Mouse (Mus musculus) embryo, embryonic 10.5 days (tissue): ENCODE measurements around the gene Lipt2.

ENCODE experiments used
- DNase-seq: peaks from one replicate; pipeline ENCODE4 v3.0.0-alpha.2; 2015; ENCODE audit warnings: low spot score

Gene Lipt2

GRCm38 (mm10) chr7:100159105-100159841, at the start of gene Lipt2:
Lipt2 (plus strand) TSS chr7:100159277.
- peak; percentile 91 for DNase-seq

GRCm38 (mm10) chr7:100111506-100111905, 47.6 kb upstream of the Lipt2 start:
- DNase-seq: no peak

- no peak for DNase-seq
Measured at GRCm38 (mm10) chr7:100113821-100114220, 45.3 kb upstream of the Lipt2 start.

- DNase-seq: no peak
Measured at GRCm38 (mm10) chr7:100114279-100114678, 44.8 kb upstream of the Lipt2 start.

- DNase-seq: peak; percentile 57
Measured at GRCm38 (mm10) chr7:100120791-100121261, 38.3 kb upstream of the Lipt2 start.

GRCm38 (mm10) chr7:100121376-100121789, 37.7 kb upstream of the Lipt2 start, which contains the start of gene Pold3:
Pold3 (minus strand) TSS chr7:100121565.
- peak; percentile 99 for DNase-seq

- DNase-seq: peak; percentile 59
Measured at GRCm38 (mm10) chr7:100123486-100123885, 35.6 kb upstream of the Lipt2 start.

- DNase-seq: peak; percentile 50
Measured at GRCm38 (mm10) chr7:100124211-100124610, 34.9 kb upstream of the Lipt2 start.

GRCm38 (mm10) chr7:100125166-100125565, 33.9 kb upstream of the Lipt2 start:
- no peak for DNase-seq

GRCm38 (mm10) chr7:100126514-100126913, 32.6 kb upstream of the Lipt2 start:
- no peak for DNase-seq

GRCm38 (mm10) chr7:100128262-100129041, 30.6 kb upstream of the Lipt2 start:
- DNase-seq: no peak

GRCm38 (mm10) chr7:100130592-100130991, 28.5 kb upstream of the Lipt2 start:
- DNase-seq: no peak

GRCm38 (mm10) chr7:100132379-100132778, 26.7 kb upstream of the Lipt2 start:
- no peak for DNase-seq

- no peak for DNase-seq
Measured at GRCm38 (mm10) chr7:100137038-100137437, 22.0 kb upstream of the Lipt2 start.

GRCm38 (mm10) chr7:100138075-100138474, 21.0 kb upstream of the Lipt2 start:
- DNase-seq: no peak

- no peak for DNase-seq
Measured at GRCm38 (mm10) chr7:100140591-100140990, 18.5 kb upstream of the Lipt2 start.

- no peak for DNase-seq
Measured at GRCm38 (mm10) chr7:100148586-100148985, 10.5 kb upstream of the Lipt2 start.

GRCm38 (mm10) chr7:100150086-100150485, 9.0 kb upstream of the Lipt2 start:
- no peak for DNase-seq

GRCm38 (mm10) chr7:100150626-100151025, 8.5 kb upstream of the Lipt2 start:
- no peak for DNase-seq

GRCm38 (mm10) chr7:100157669-100158068, 1.4 kb upstream of the Lipt2 start:
- no peak for DNase-seq

GRCm38 (mm10) chr7:100160006-100160405, 929 bp downstream of the Lipt2 start:
- no peak for DNase-seq

- no peak for DNase-seq
Measured at GRCm38 (mm10) chr7:100163506-100163905, 4.4 kb downstream of the Lipt2 start.

- DNase-seq: no peak
Measured at GRCm38 (mm10) chr7:100168654-100169053, 9.6 kb downstream of the Lipt2 start.
